Mouse (Mus musculus) liver, embryonic 13.5 days (tissue): ENCODE data around the gene P4ha2. TPM values are rescaled to one million over a fixed set of nuclear protein-coding genes. Genes with fewer than 3 reads are reported as not detected.
"Not testable (repeated sequence)": the region's sequence is repeated elsewhere in the genome, so short reads cannot be mapped to it uniquely, and the experiment has no call there.

Source experiments
- ATAC-seq: fragments of 200-750 bp; cut with Nextera tagmentation; 2 replicates; pipeline ENCODE4 v1.8.0; 2017; ENCODE audit warnings: low read depth, mild to moderate bottlenecking, moderate number of reproducible peaks, moderate library complexity
- DNase-seq: peaks from one replicate; pipeline ENCODE4 v3.0.0; 2022
- H3K27ac ChIP-seq: fragments of 300-500 bp; sonication (generic); 2 replicates; pipeline ENCODE4 v1.5.1; 2015; ENCODE audit warnings: moderate library complexity, mild to moderate bottlenecking, inconsistent platforms
- H3K27me3 ChIP-seq: fragments of 300-500 bp; sonication (generic); 2 replicates; pipeline ENCODE4 v1.6.1; 2015; ENCODE audit warnings: mild to moderate bottlenecking, inconsistent platforms
- H3K36me3 ChIP-seq: fragments of 300-500 bp; sonication (generic); 2 replicates; pipeline ENCODE4 v1.6.1; 2015; ENCODE audit warnings: mild to moderate bottlenecking, inconsistent platforms
- H3K4me1 ChIP-seq: fragments of 300-500 bp; sonication (generic); replicated peaks from 2 replicates; pipeline ENCODE4 v1.6.1; 2015; ENCODE audit warnings: inconsistent platforms
- H3K4me2 ChIP-seq: fragments of 300-500 bp; sonication (generic); 2 replicates; pipeline ENCODE4 v1.6.1; 2015; ENCODE audit warnings: inconsistent platforms, mild to moderate bottlenecking, moderate library complexity
- H3K4me3 ChIP-seq: fragments of 300-500 bp; sonication (generic); replicated peaks from 2 replicates; pipeline ENCODE4 v1.5.1; 2015; ENCODE audit warnings: mild to moderate bottlenecking, inconsistent platforms
- H3K9ac ChIP-seq: fragments of 300-500 bp; sonication (generic); 2 replicates; pipeline ENCODE4 v1.6.1; 2015; ENCODE audit warnings: mild to moderate bottlenecking, inconsistent platforms
- H3K9me3 ChIP-seq: fragments of 300-500 bp; sonication (generic); replicated peaks from 2 replicates; pipeline ENCODE4 v1.6.1; 2016; ENCODE audit warnings: inconsistent platforms
- WGBS: fragments of 180-500 bp; shearing (Covaris S2); methylation state at CpG from one replicate; pipeline ENCODE4 v1.1.7; 2015; ENCODE audit not compliant: insufficient replicate concordance; 5-methylcytosine and 5-hydroxymethylcytosine counted together
- polyA plus RNA-seq: library from polyadenylated mRNA; unstranded; fragments of >200 nt; fragmentation: Nextera tagmentation; extraction: Ambion mirVana; gene quantifications from 2 replicates; pipeline ENCODE4 v1.2.1, GENCODE M21; 2015

Gene P4ha2
- polyA plus RNA-seq, 1 experiment from 2014 or later, result 4.4 TPM

- H3K4me1 ChIP-seq, result peaks cover 15% of the 10 kb centered on the region
- H3K27ac ChIP-seq, result no peak overlapping the region
- peaks cover 3% of the 10 kb centered on the region; the same call in 1 of the 2 replicates for H3K27me3 ChIP-seq
- H3K36me3 ChIP-seq, result peaks cover 5% of the 10 kb centered on the region; the same call in 1 of the 2 replicates
- no peak overlapping the region for H3K4me2 ChIP-seq
- peak; percentile 22; the same call in 1 of the 2 replicates for ATAC-seq
- 65% methylated on average over 14 of the region's 14 CpGs for whole genome bisulfite sequencing
- H3K9ac ChIP-seq, result no peak overlapping the region
- H3K4me3 ChIP-seq, result no peak overlapping the region
- no peak for DNase-seq
- no peaks in the 10 kb centered on the region for H3K9me3 ChIP-seq
These were observed 22.7 kb downstream of the P4ha2 start for GRCm38 (mm10) chr11:54122416-54123264.

GRCm38 (mm10) chr11:54125982-54126648, 26.2 kb downstream of the P4ha2 start:
- 76% methylated on average over 18 of the region's 18 CpGs for WGBS
- Histone ChIP-seq H3K4me3 (no peak overlapping the region), H3K27ac (no peak overlapping the region), H3K4me1 (peaks cover 17% of the 10 kb centered on the region), H3K4me2 (no peak overlapping the region), H3K9ac (no peak overlapping the region), H3K27me3 (no peaks in the 10 kb centered on the region), H3K36me3 (no peaks in the 10 kb centered on the region), H3K9me3 (no peaks in the 10 kb centered on the region)
- ATAC-seq (no peak), DNase-seq (no peak)

GRCm38 (mm10) chr11:54126654-54127374, 26.9 kb downstream of the P4ha2 start:
- peak overlapping the region; percentile 38 for H3K4me3 ChIP-seq
- no peaks in the 10 kb centered on the region for H3K27me3 ChIP-seq
- H3K27ac ChIP-seq, result peak overlapping the region; percentile 56
- 18% methylated on average over 15 of the region's 15 CpGs for WGBS
- H3K4me2 ChIP-seq, result peak overlapping the region; percentile 58
- no peak overlapping the region; the same call in 1 of the 2 replicates for H3K9ac ChIP-seq
- no peaks in the 10 kb centered on the region for H3K36me3 ChIP-seq
- ATAC-seq (peak; percentile 81), DNase-seq (peak; percentile 42)
- H3K4me1 ChIP-seq, result peaks cover 17% of the 10 kb centered on the region
- no peaks in the 10 kb centered on the region for H3K9me3 ChIP-seq

- ATAC-seq (peak; percentile 60; the same call in 1 of the 2 replicates), DNase-seq (no peak)
- H3K36me3 ChIP-seq, result no peaks in the 10 kb centered on the region
- peak overlapping the region; percentile 58 for H3K4me2 ChIP-seq
- H3K9me3 ChIP-seq, result no peaks in the 10 kb centered on the region
- peaks cover 17% of the 10 kb centered on the region for H3K4me1 ChIP-seq
- H3K27ac ChIP-seq, result peak overlapping the region; percentile 56
- peak overlapping the region; percentile 38 for H3K4me3 ChIP-seq
- 24% methylated on average over 2 of the region's 2 CpGs for WGBS
- H3K27me3 ChIP-seq, result no peaks in the 10 kb centered on the region
- H3K9ac ChIP-seq, result no peak overlapping the region; the same call in 1 of the 2 replicates
These were observed 27.5 kb downstream of the P4ha2 start for GRCm38 (mm10) chr11:54127397-54127796.

GRCm38 (mm10) chr11:54129955-54130354, 30.1 kb downstream of the P4ha2 start:
- no peaks in the 10 kb centered on the region for H3K9me3 ChIP-seq
- no peak overlapping the region for H3K4me2 ChIP-seq
- H3K9ac ChIP-seq, result no peak overlapping the region
- DNase-seq (no peak), ATAC-seq (no peak)
- H3K36me3 ChIP-seq, result no peaks in the 10 kb centered on the region
- H3K4me1 ChIP-seq, result peaks cover 29% of the 10 kb centered on the region
- H3K4me3 ChIP-seq, result no peak overlapping the region
- no peak overlapping the region for H3K27ac ChIP-seq
- 70% methylated on average over 8 of the region's 8 CpGs for WGBS
- H3K27me3 ChIP-seq, result no peaks in the 10 kb centered on the region

GRCm38 (mm10) chr11:54130721-54131120, 30.8 kb downstream of the P4ha2 start:
- Histone ChIP-seq H3K4me1 (peaks cover 31% of the 10 kb centered on the region), H3K36me3 (no peaks in the 10 kb centered on the region), H3K4me2 (no peak overlapping the region), H3K9me3 (no peaks in the 10 kb centered on the region), H3K27ac (no peak overlapping the region), H3K27me3 (no peaks in the 10 kb centered on the region), H3K9ac (no peak overlapping the region), H3K4me3 (no peak overlapping the region)
- no peak for ATAC-seq
- WGBS, result 72% methylated on average over 6 of the region's 6 CpGs
- no peak for DNase-seq

GRCm38 (mm10) chr11:54132290-54132689, 32.4 kb downstream of the P4ha2 start:
- Histone ChIP-seq H3K9ac (no peak overlapping the region), H3K27ac (no peak overlapping the region), H3K4me3 (no peak overlapping the region), H3K36me3 (no peaks in the 10 kb centered on the region), H3K27me3 (no peaks in the 10 kb centered on the region), H3K4me2 (no peak overlapping the region), H3K9me3 (no peaks in the 10 kb centered on the region), H3K4me1 (peaks cover 19% of the 10 kb centered on the region)
- ATAC-seq, result no peak
- no peak for DNase-seq
- 67% methylated on average over 10 of the region's 10 CpGs for WGBS

- DNase-seq, result no peak
- WGBS, result 34% methylated on average over 6 of the region's 6 CpGs
- no peaks in the 10 kb centered on the region for H3K27me3 ChIP-seq
- H3K4me1 ChIP-seq, result peaks cover 14% of the 10 kb centered on the region; the same call in 1 of the 2 replicates
- no peaks in the 10 kb centered on the region for H3K9me3 ChIP-seq
- no peak overlapping the region for H3K4me2 ChIP-seq
- H3K36me3 ChIP-seq, result no peaks in the 10 kb centered on the region
- peak; percentile 71 for ATAC-seq
- H3K9ac ChIP-seq, result no peak overlapping the region
- H3K4me3 ChIP-seq, result no peak overlapping the region
- H3K27ac ChIP-seq, result no peak overlapping the region
These were observed 35.0 kb downstream of the P4ha2 start for GRCm38 (mm10) chr11:54134905-54135304.

GRCm38 (mm10) chr11:54140159-54140558, 40.3 kb downstream of the P4ha2 start:
- not testable (repeated sequence) for H3K9me3 ChIP-seq, ATAC-seq, H3K36me3 ChIP-seq, H3K27ac ChIP-seq, H3K9ac ChIP-seq, DNase-seq, H3K4me3 ChIP-seq, H3K4me2 ChIP-seq, H3K4me1 ChIP-seq
- WGBS, result 34% methylated on average over 2 of the region's 2 CpGs
- peaks cover 15% of the 10 kb centered on the region; the same call in 1 of the 2 replicates for H3K27me3 ChIP-seq

- H3K4me1 ChIP-seq, result no peaks in the 10 kb centered on the region
- no peaks in the 10 kb centered on the region for H3K36me3 ChIP-seq
- WGBS, result 61% methylated on average over 7 of the region's 7 CpGs
- ATAC-seq (no peak), DNase-seq (no peak)
- H3K27me3 ChIP-seq, result peaks cover 15% of the 10 kb centered on the region; the same call in 1 of the 2 replicates
- H3K27ac ChIP-seq, result no peak overlapping the region
- H3K4me2 ChIP-seq, result no peak overlapping the region
- no peaks in the 10 kb centered on the region for H3K9me3 ChIP-seq
- H3K9ac ChIP-seq, result no peak overlapping the region
- H3K4me3 ChIP-seq, result no peak overlapping the region
These were observed 41.5 kb downstream of the P4ha2 start for GRCm38 (mm10) chr11:54141200-54141971.
